Mouse (Mus musculus): Measurements from ENCODE around the gene Gapvd1. TPM values are rescaled to one million over a fixed set of nuclear protein-coding genes. Genes with fewer than 3 reads are reported as not detected.
A peak's percentile ranks its signal among the peaks of the same experiment; 100 is the strongest.

Gene Gapvd1
- total and polyA plus RNA-seq, 2 experiments, result 10.6 to 32.4 TPM

GRCm38 (mm10) chr2:34644571-34645526 lies 110.2 kb downstream of the Gapvd1 start:
- Histone ChIP-seq H3K4me3 (ENCODE audit: insufficient read depth, low read depth, low read length) (no peak overlapping the region), H3K27ac (replicated peaks; ENCODE audit: insufficient read depth, low read depth, low read length) (no peak overlapping the region), H3K4me1 (ENCODE audit: control insufficient read depth, insufficient read depth, low read length) (no peaks in the 10 kb centered on the region; the same call in 1 of the 2 replicates), H3K79me2 (ENCODE audit: control insufficient read depth, insufficient read depth, low read length) (no peaks in the 10 kb centered on the region), H3K36me3 (ENCODE audit: control insufficient read depth, insufficient read depth, low read length) (no peaks in the 10 kb centered on the region), H3K9ac (ENCODE audit: low read depth, low read length) (no peak overlapping the region), H3K27me3 (ENCODE audit: control insufficient read depth, insufficient read depth, low read length) (no peaks in the 10 kb centered on the region)
- TF ChIP-seq CTCF (IDR thresholded peaks at IDR 0.05; ENCODE audit: low read depth, low read length) (peak; percentile 57; the same call in 1 of the 2 replicates), POLR2A (IDR thresholded peaks at IDR 0.05; ENCODE audit: extremely low read depth, insufficient read depth, low read length) (no peak)
- 55% methylated on average over 22 of the region's 22 CpGs for WGBS
- DNase-seq (ENCODE audit: extremely low read depth, low read depth, low spot score), result peak; percentile 8

- DNase-seq (ENCODE audit: extremely low read depth, low read depth, low spot score), result peak; percentile 15
- no peaks in the 10 kb centered on the region; the same call in 1 of the 2 replicates for H3K4me1 ChIP-seq (ENCODE audit: control insufficient read depth, insufficient read depth, low read length)
- no peaks in the 10 kb centered on the region for H3K79me2 ChIP-seq (ENCODE audit: control insufficient read depth, insufficient read depth, low read length)
- TF ChIP-seq POLR2A (IDR thresholded peaks at IDR 0.05; ENCODE audit: extremely low read depth, insufficient read depth, low read length) (no peak), CTCF (IDR thresholded peaks at IDR 0.05; ENCODE audit: low read depth, low read length) (peak; percentile 68)
- H3K27ac ChIP-seq (replicated peaks; ENCODE audit: insufficient read depth, low read depth, low read length), result no peak overlapping the region
- no peaks in the 10 kb centered on the region for H3K27me3 ChIP-seq (ENCODE audit: control insufficient read depth, insufficient read depth, low read length)
- H3K36me3 ChIP-seq (ENCODE audit: control insufficient read depth, insufficient read depth, low read length), result no peaks in the 10 kb centered on the region
- WGBS, result 65% methylated on average over 2 of the region's 2 CpGs
- H3K4me3 ChIP-seq (ENCODE audit: insufficient read depth, low read depth, low read length), result no peak overlapping the region
- H3K9ac ChIP-seq (ENCODE audit: low read depth, low read length), result no peak overlapping the region
These were observed 112.7 kb downstream of the Gapvd1 start for GRCm38 (mm10) chr2:34642351-34642750.

- H3K4me1 ChIP-seq (ENCODE audit: control insufficient read depth, insufficient read depth, low read length), result no peaks in the 10 kb centered on the region
- no peaks in the 10 kb centered on the region for H3K27me3 ChIP-seq (ENCODE audit: control insufficient read depth, insufficient read depth, low read length)
- no peak for TF ChIP-seq CTCF (IDR thresholded peaks at IDR 0.05; ENCODE audit: low read depth, low read length)
- TF ChIP-seq POLR2A (IDR thresholded peaks at IDR 0.05; ENCODE audit: extremely low read depth, insufficient read depth, low read length), result no peak
- no peak overlapping the region for H3K27ac ChIP-seq (replicated peaks; ENCODE audit: insufficient read depth, low read depth, low read length)
- DNase-seq (ENCODE audit: extremely low read depth, low read depth, low spot score), result no peak
- no peak overlapping the region for H3K9ac ChIP-seq (ENCODE audit: low read depth, low read length)
- no peak overlapping the region for H3K4me3 ChIP-seq (ENCODE audit: insufficient read depth, low read depth, low read length)
- H3K79me2 ChIP-seq (ENCODE audit: control insufficient read depth, insufficient read depth, low read length), result no peaks in the 10 kb centered on the region
- no peaks in the 10 kb centered on the region for H3K36me3 ChIP-seq (ENCODE audit: control insufficient read depth, insufficient read depth, low read length)
- WGBS, result 60% methylated on average over 5 of the region's 5 CpGs
These were observed 115.3 kb downstream of the Gapvd1 start for GRCm38 (mm10) chr2:34639725-34640124.

- no peak overlapping the region for H3K4me3 ChIP-seq (ENCODE audit: insufficient read depth, low read depth, low read length)
- H3K27ac ChIP-seq (replicated peaks; ENCODE audit: insufficient read depth, low read depth, low read length), result no peak overlapping the region
- H3K9ac ChIP-seq (ENCODE audit: low read depth, low read length), result no peak overlapping the region
- TF ChIP-seq CTCF (IDR thresholded peaks at IDR 0.05; ENCODE audit: low read depth, low read length) (peak; percentile 97), POLR2A (IDR thresholded peaks at IDR 0.05; ENCODE audit: extremely low read depth, insufficient read depth, low read length) (no peak)
- H3K36me3 ChIP-seq (ENCODE audit: control insufficient read depth, insufficient read depth, low read length), result no peaks in the 10 kb centered on the region
- H3K4me1 ChIP-seq (ENCODE audit: control insufficient read depth, insufficient read depth, low read length), result no peaks in the 10 kb centered on the region
- peak; percentile 48 for DNase-seq (ENCODE audit: extremely low read depth, low read depth, low spot score)
- H3K79me2 ChIP-seq (ENCODE audit: control insufficient read depth, insufficient read depth, low read length), result no peaks in the 10 kb centered on the region
- 25% methylated on average over 36 of the region's 37 CpGs for WGBS
- H3K27me3 ChIP-seq (ENCODE audit: control insufficient read depth, insufficient read depth, low read length), result no peaks in the 10 kb centered on the region
These were observed 115.9 kb downstream of the Gapvd1 start for GRCm38 (mm10) chr2:34638955-34639650.

DNA sequence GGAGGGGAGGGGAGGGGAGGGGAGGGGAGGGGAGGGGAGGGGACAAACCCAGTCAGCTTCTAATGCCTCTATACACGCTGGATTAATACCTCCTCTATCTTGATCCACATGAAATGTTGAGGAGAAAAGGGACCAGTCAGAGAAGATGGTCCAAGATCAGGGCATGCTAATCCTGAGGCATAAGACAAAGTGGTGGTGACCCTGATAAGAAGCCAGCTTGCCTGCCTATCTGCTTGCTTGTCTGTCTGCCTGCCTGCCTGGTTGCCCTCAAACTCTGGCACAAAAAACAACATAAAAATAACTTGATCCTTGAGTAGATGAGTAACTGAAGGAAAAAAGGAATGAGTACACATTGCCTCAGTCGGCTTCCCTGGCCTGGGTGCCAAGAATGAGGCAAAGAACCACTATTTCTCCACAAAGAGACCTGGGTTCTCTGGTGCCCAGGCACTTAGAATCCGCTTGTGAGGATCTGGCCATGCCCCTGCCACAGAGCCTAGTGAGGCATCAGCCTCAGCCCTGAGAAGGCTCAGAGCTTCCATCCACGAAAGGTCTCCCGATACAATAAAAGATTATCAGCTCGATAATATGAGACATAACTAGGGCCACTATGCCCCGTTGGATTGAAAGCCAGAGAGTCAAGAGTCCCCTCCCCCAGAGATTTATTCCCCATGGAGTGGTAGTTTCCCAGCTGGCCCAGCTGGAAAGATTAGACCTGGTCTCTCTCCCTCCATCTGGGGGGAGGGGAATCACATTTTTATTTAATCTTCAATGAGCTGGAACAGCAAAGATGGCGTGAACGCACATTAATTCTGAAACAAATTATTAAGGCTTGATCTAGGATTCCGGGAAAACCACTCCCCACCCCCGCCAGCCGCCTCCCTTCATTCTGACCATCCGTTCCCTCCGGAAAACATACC lies 119.5 kb downstream of the Gapvd1 start:
- no peak for TF ChIP-seq POLR2A (IDR thresholded peaks at IDR 0.05; ENCODE audit: extremely low read depth, insufficient read depth, low read length)
- TF ChIP-seq CTCF (IDR thresholded peaks at IDR 0.05; ENCODE audit: low read depth, low read length), result no peak
- Histone ChIP-seq H3K4me3 (ENCODE audit: insufficient read depth, low read depth, low read length) (no peak overlapping the region), H3K9ac (ENCODE audit: low read depth, low read length) (no peak overlapping the region), H3K4me1 (ENCODE audit: control insufficient read depth, insufficient read depth, low read length) (no peaks in the 10 kb centered on the region), H3K27me3 (ENCODE audit: control insufficient read depth, insufficient read depth, low read length) (no peaks in the 10 kb centered on the region), H3K27ac (replicated peaks; ENCODE audit: insufficient read depth, low read depth, low read length) (no peak overlapping the region), H3K36me3 (ENCODE audit: control insufficient read depth, insufficient read depth, low read length) (no peaks in the 10 kb centered on the region), H3K79me2 (ENCODE audit: control insufficient read depth, insufficient read depth, low read length) (no peaks in the 10 kb centered on the region)
- no peak for DNase-seq (ENCODE audit: extremely low read depth, low read depth, low spot score)
- 86% methylated on average over 14 of the region's 14 CpGs for WGBS
